Mouse (Mus musculus) embryonic facial prominence, embryonic 13.5 days (tissue): ENCODE data around the gene 0610012G03Rik. TPM values are rescaled to one million over a fixed set of nuclear protein-coding genes. Genes with fewer than 3 reads are reported as not detected.
"Not testable (repeated sequence)": the region's sequence is repeated elsewhere in the genome, so short reads cannot be mapped to it uniquely, and the experiment has no call there.

Source experiments
- ATAC-seq: fragments of 200-750 bp; cut with Nextera tagmentation; 2 replicates; pipeline ENCODE4 v1.8.0; 2017; ENCODE audit warnings: low read depth; ENCODE audit not compliant: insufficient number of reproducible peaks, insufficient read depth, low FRiP score, low TSS enrichment
- H3K27ac ChIP-seq: fragments of 300-500 bp; sonication (generic); 2 replicates; pipeline ENCODE4 v1.5.1; 2015; ENCODE audit warnings: moderate library complexity, mild to moderate bottlenecking, inconsistent platforms
- H3K27me3 ChIP-seq: fragments of 300-500 bp; sonication (generic); 2 replicates; pipeline ENCODE4 v1.6.1; 2015; ENCODE audit warnings: mild to moderate bottlenecking, inconsistent platforms
- H3K36me3 ChIP-seq: fragments of 300-500 bp; sonication (generic); 2 replicates; pipeline ENCODE4 v1.6.1; 2015; ENCODE audit warnings: mild to moderate bottlenecking, inconsistent platforms
- H3K4me1 ChIP-seq: fragments of 300-500 bp; sonication (generic); 2 replicates; pipeline ENCODE4 v1.6.1; 2015; ENCODE audit warnings: inconsistent platforms
- H3K4me2 ChIP-seq: fragments of 300-500 bp; sonication (generic); 2 replicates; pipeline ENCODE4 v1.6.1; 2015; ENCODE audit warnings: moderate library complexity, mild to moderate bottlenecking, inconsistent platforms
- H3K4me3 ChIP-seq: fragments of 300-500 bp; sonication (generic); 2 replicates; pipeline ENCODE4 v1.5.1; 2015; ENCODE audit warnings: mild to moderate bottlenecking, inconsistent platforms
- H3K9ac ChIP-seq: fragments of 300-500 bp; sonication (generic); 2 replicates; pipeline ENCODE4 v1.6.1; 2015; ENCODE audit warnings: mild to moderate bottlenecking, inconsistent platforms
- H3K9me3 ChIP-seq: fragments of 300-500 bp; sonication (generic); 2 replicates; pipeline ENCODE4 v1.6.1; 2016; ENCODE audit warnings: inconsistent platforms
- WGBS: fragments of 180-500 bp; shearing (Covaris S2); methylation state at CpG from one replicate; pipeline ENCODE4 v1.1.7; 2015; ENCODE audit warnings: mixed read lengths; 5-methylcytosine and 5-hydroxymethylcytosine counted together
- polyA plus RNA-seq: library from polyadenylated mRNA; unstranded; fragments of >200 nt; fragmentation: Nextera tagmentation; extraction: Ambion mirVana; gene quantifications from 2 replicates; pipeline ENCODE4 v1.2.1, GENCODE M21; 2015

0610012G03Rik gene
- polyA plus RNA-seq: 89.1 and 94.0 TPM in 2 replicates

GRCm38 (mm10) chr16:31948345-31948774 lies at the start of gene 0610012G03Rik, which contains the start of gene Ncbp2:
TSS of gene 0610012G03Rik (minus strand) at chr16:31948494.
TSS of gene Ncbp2 (plus strand) at chr16:31948513.
- Histone ChIP-seq H3K27ac (peak within 1 kb of the TSS; percentile 90), H3K9ac (peak within 1 kb of the TSS; percentile 95), H3K9me3 (no peaks in the 10 kb centered on the region), H3K4me3 (peak within 1 kb of the TSS; percentile 92), H3K4me2 (peak within 1 kb of the TSS; percentile 88), H3K27me3 (no peaks in the 10 kb centered on the region), H3K36me3 (peaks cover 39% of the 10 kb centered on the region), H3K4me1 (peaks cover 33% of the 10 kb centered on the region)
- ATAC-seq: peak; percentile 81
- under 1% methylated on average over 52 of the region's 55 CpGs for WGBS

DNA sequence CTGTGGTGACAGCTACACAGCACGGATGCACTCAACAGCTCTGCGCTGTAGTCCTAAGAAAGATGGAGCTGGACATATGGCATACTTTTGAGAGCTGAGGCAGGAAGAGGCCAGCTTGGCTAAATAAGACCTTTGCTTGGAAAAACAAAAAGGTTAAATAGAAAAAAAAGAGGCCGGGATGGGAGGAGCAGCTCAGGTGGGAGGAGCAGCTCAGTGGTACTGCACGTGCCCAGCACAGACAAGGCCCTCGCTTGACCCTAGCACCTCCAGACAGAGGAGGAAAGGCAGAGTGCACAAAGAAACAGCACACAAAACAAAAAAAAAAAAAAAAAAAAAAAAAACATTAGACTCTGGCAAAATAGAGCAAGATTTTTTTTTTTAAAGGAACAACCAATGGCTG lies 48.1 kb upstream of the 0610012G03Rik start:
- Histone ChIP-seq H3K27me3 (no peaks in the 10 kb centered on the region), H3K27ac (no peak overlapping the region), H3K4me1 (peaks cover under 1% of the 10 kb centered on the region), H3K9me3 (no peaks in the 10 kb centered on the region), H3K9ac (no peak overlapping the region), H3K4me3 (no peak overlapping the region), H3K36me3 (peaks cover 31% of the 10 kb centered on the region), H3K4me2 (no peak overlapping the region)
- 84% methylated on average over 5 of the region's 5 CpGs for WGBS
- no peak for ATAC-seq

DNA sequence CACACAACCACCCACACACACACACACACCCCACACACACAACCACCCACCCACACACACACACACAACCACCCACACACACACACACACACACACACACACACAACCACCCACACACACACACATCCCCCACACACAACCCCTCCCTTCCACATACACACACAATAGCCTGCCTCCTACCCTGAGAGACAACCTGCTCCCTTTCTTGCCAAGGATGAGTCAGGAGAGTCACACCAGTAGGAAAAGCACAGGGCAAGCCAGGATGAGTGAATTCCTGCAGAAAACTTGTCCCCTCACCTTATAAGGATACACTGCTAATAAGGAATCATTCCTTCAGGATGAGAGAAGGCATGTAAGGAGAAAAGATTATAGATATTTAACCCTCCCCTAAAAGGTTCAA lies 45.7 kb upstream of the 0610012G03Rik start:
- no peak overlapping the region for H3K27ac ChIP-seq

GRCm38 (mm10) chr16:31993195-31993594 lies 44.9 kb upstream of the 0610012G03Rik start:
- Histone ChIP-seq H3K9ac (no peak overlapping the region), H3K4me3 (no peak overlapping the region), H3K4me2 (no peak overlapping the region), H3K9me3 (no peaks in the 10 kb centered on the region), H3K4me1 (no peaks in the 10 kb centered on the region), H3K27ac (no peak overlapping the region), H3K27me3 (no peaks in the 10 kb centered on the region), H3K36me3 (peaks cover 44% of the 10 kb centered on the region)
- ATAC-seq: no peak
- WGBS: 97% methylated on average over 4 of the region's 4 CpGs

More for the DNA sequence above, 45.7 kb upstream of the 0610012G03Rik start:
- Histone ChIP-seq H3K4me3 (no peak overlapping the region), H3K9ac (no peak overlapping the region), H3K27me3 (no peaks in the 10 kb centered on the region), H3K4me1 (no peaks in the 10 kb centered on the region), H3K36me3 (peaks cover 41% of the 10 kb centered on the region), H3K4me2 (no peak overlapping the region), H3K9me3 (no peaks in the 10 kb centered on the region)
- ATAC-seq: no peak

GRCm38 (mm10) chr16:31992039-31992438 lies 43.7 kb upstream of the 0610012G03Rik start:
- Histone ChIP-seq H3K4me2 (no peak overlapping the region), H3K9ac (no peak overlapping the region), H3K4me1 (no peaks in the 10 kb centered on the region), H3K9me3 (no peaks in the 10 kb centered on the region), H3K36me3 (peaks cover 50% of the 10 kb centered on the region), H3K27me3 (no peaks in the 10 kb centered on the region), H3K4me3 (no peak overlapping the region), H3K27ac (no peak overlapping the region)
- ATAC-seq: no peak
- WGBS: 33% methylated on average over 1 of the region's 1 CpGs

DNA sequence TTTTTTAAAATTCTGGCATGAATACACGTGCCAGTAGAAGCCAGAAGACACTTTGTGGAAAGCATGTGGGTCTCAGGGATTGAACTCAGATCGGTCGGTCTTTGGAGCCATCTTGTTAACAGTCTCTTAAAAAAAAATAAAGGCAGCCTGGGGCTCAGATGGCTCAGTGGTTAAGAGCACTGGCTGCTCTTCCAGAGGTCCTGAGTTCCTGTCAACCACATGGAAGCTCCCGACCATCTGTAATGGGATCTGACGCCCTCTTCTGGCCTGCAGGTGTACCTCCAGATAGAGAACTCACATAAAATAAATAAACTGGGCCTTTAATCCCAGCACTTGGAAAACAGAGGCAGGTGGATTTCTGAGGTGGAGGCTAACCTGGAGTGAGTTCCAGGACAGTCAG lies 32.7 kb upstream of the 0610012G03Rik start:
- Histone ChIP-seq H3K27me3 (no peaks in the 10 kb centered on the region), H3K4me2 (no peak overlapping the region), H3K9ac (no peak overlapping the region), H3K9me3 (no peaks in the 10 kb centered on the region), H3K4me1 (no peaks in the 10 kb centered on the region), H3K4me3 (no peak overlapping the region), H3K36me3 (peaks cover 64% of the 10 kb centered on the region), H3K27ac (no peak overlapping the region)
- no peak for ATAC-seq
- 79% methylated on average over 5 of the region's 5 CpGs for WGBS

GRCm38 (mm10) chr16:31979501-31979900 lies 31.2 kb upstream of the 0610012G03Rik start:
- H3K4me1 ChIP-seq: no peaks in the 10 kb centered on the region
- no peak overlapping the region for H3K9ac ChIP-seq
- peaks cover 64% of the 10 kb centered on the region for H3K36me3 ChIP-seq
- H3K4me2 ChIP-seq: no peak overlapping the region
- ATAC-seq: no peak
- H3K9me3 ChIP-seq: no peaks in the 10 kb centered on the region
- no peaks in the 10 kb centered on the region for H3K27me3 ChIP-seq
- H3K4me3 ChIP-seq: no peak overlapping the region
- H3K27ac ChIP-seq: no peak overlapping the region
- 93% methylated on average over 3 of the region's 3 CpGs for WGBS

GRCm38 (mm10) chr16:31975258-31975657 lies 27.0 kb upstream of the 0610012G03Rik start:
- no peak overlapping the region for H3K27ac ChIP-seq
- no peak for ATAC-seq
- H3K9ac ChIP-seq: no peak overlapping the region
- WGBS: 88% methylated on average over 4 of the region's 4 CpGs
- H3K36me3 ChIP-seq: peaks cover 69% of the 10 kb centered on the region
- H3K4me1 ChIP-seq: no peaks in the 10 kb centered on the region
- H3K9me3 ChIP-seq: no peaks in the 10 kb centered on the region
- H3K4me2 ChIP-seq: no peak overlapping the region
- H3K27me3 ChIP-seq: no peaks in the 10 kb centered on the region
- H3K4me3 ChIP-seq: no peak overlapping the region

GRCm38 (mm10) chr16:31963224-31963623 lies 14.9 kb upstream of the 0610012G03Rik start:
- H3K36me3 ChIP-seq: peaks cover 73% of the 10 kb centered on the region
- no peaks in the 10 kb centered on the region for H3K4me1 ChIP-seq
- no peaks in the 10 kb centered on the region for H3K27me3 ChIP-seq
- H3K9me3 ChIP-seq: no peaks in the 10 kb centered on the region
- 83% methylated on average over 7 of the region's 7 CpGs for WGBS
- H3K4me2 ChIP-seq: no peak overlapping the region
- ATAC-seq: no peak
- H3K27ac ChIP-seq: no peak overlapping the region
- no peak overlapping the region for H3K9ac ChIP-seq
- H3K4me3 ChIP-seq: no peak overlapping the region

- Histone ChIP-seq H3K36me3 (peaks cover 39% of the 10 kb centered on the region), H3K4me3 (peak overlapping the region; percentile 92), H3K4me1 (peaks cover 33% of the 10 kb centered on the region), H3K9ac (peak overlapping the region; percentile 95), H3K4me2 (peak overlapping the region; percentile 88), H3K27ac (peak overlapping the region; percentile 90), H3K9me3 (no peaks in the 10 kb centered on the region), H3K27me3 (no peaks in the 10 kb centered on the region)
- peak; percentile 46; the same call in 1 of the 2 replicates for ATAC-seq
- WGBS: under 1% methylated on average over 38 of the region's 38 CpGs
Observed at GRCm38 (mm10) chr16:31947901-31948316, 385 bp downstream of the 0610012G03Rik start.

DNA sequence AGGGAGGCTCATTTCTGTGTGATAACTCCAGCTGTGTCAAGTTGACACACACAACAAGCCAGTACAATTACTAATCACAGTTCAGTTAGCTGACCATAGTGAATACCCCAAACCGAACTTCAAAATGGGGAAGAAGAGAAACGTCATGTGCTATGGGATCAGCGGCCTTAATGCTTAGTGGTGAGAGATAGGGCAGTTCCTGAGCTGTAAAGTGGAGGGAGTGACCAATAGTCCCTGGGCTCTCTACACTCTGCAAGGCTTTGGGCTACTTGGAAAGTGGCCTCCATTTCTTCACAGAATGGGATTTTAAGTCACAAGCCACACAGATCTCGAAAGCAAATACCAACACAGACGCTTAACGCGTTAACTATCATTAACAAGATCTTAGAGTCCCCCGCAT lies 961 bp downstream of the 0610012G03Rik start:
- Histone ChIP-seq H3K27ac (no peak overlapping the region), H3K36me3 (peaks cover 36% of the 10 kb centered on the region), H3K4me3 (peak overlapping the region; percentile 92), H3K9ac (peak overlapping the region; percentile 95), H3K4me2 (peak overlapping the region; percentile 88), H3K4me1 (peaks cover 33% of the 10 kb centered on the region), H3K27me3 (no peaks in the 10 kb centered on the region), H3K9me3 (no peaks in the 10 kb centered on the region)
- ATAC-seq: no peak
- 29% methylated on average over 8 of the region's 8 CpGs for WGBS

DNA sequence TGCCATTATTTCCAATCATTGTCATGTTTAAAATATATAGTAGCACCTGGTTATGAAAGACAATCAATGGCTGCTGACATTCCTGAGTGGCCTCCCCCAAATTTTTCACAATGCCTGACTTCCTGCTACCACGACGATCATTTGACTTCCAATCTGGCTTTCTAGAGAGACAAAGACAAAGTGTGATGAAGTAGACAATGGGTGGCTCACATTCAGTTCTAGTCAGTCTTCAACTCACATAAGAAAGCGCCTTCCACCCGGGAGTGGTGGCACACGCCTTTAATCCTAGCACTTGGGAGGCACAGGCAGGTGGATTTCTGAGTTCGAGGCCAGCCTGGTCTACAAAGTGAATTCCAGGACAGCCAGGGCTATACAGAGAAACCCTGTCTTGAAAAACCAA lies 2.3 kb downstream of the 0610012G03Rik start:
- WGBS: 92% methylated on average over 6 of the region's 6 CpGs
- H3K9me3 ChIP-seq, H3K27ac ChIP-seq, H3K27me3 ChIP-seq, H3K4me3 ChIP-seq, H3K4me2 ChIP-seq, ATAC-seq, H3K9ac ChIP-seq: not testable (repeated sequence)
- Histone ChIP-seq H3K4me1 (peaks cover 33% of the 10 kb centered on the region), H3K36me3 (peaks cover 25% of the 10 kb centered on the region)
